Mouse (Mus musculus) midbrain, postnatal 0 days (tissue): ENCODE results near the gene Fryl. TPM values are rescaled to one million over a fixed set of nuclear protein-coding genes. Genes with fewer than 3 reads are reported as not detected.

Experiments
- ATAC-seq: fragments of 200-750 bp; cut with Nextera tagmentation; 2 replicates; pipeline ENCODE4 v1.8.0; 2017; ENCODE audit warnings: moderate number of reproducible peaks, mild to moderate bottlenecking, moderate TSS enrichment, moderate library complexity; ENCODE audit not compliant: low FRiP score
- DNase-seq: peaks from one replicate; pipeline ENCODE4 v3.0.0-alpha.2; 2015; ENCODE audit warnings: low spot score
- H3K27ac ChIP-seq: fragments of 300-500 bp; sonication (generic); 2 replicates; pipeline ENCODE4 v1.5.1; 2014; ENCODE audit warnings: low read depth, mild to moderate bottlenecking, low read length, mixed read lengths
- H3K27me3 ChIP-seq: fragments of 300-500 bp; sonication (generic); 2 replicates; pipeline ENCODE4 v1.6.1; 2014; ENCODE audit warnings: low read length, control low read depth, mixed read lengths; ENCODE audit not compliant: insufficient read depth
- H3K36me3 ChIP-seq: fragments of 300-500 bp; sonication (generic); 2 replicates; pipeline ENCODE4 v1.6.1; 2014; ENCODE audit warnings: low read length, control low read depth, mixed read lengths; ENCODE audit not compliant: insufficient read depth
- H3K4me1 ChIP-seq: fragments of 300-500 bp; sonication (generic); 2 replicates; pipeline ENCODE4 v1.6.1; 2014; ENCODE audit warnings: mild to moderate bottlenecking, control low read depth, antibody characterized with exemption, low read length, mixed read lengths; ENCODE audit not compliant: insufficient read depth
- H3K4me2 ChIP-seq: fragments of 300-500 bp; sonication (generic); 2 replicates; pipeline ENCODE4 v1.6.1; 2014; ENCODE audit warnings: low read depth, mild to moderate bottlenecking, low read length, mixed read lengths; ENCODE audit not compliant: poor library complexity, severe bottlenecking
- H3K4me3 ChIP-seq: fragments of 300-500 bp; sonication (generic); 2 replicates; pipeline ENCODE4 v1.5.1; 2014; ENCODE audit warnings: low read depth, mild to moderate bottlenecking, low read length, moderate library complexity
- H3K9ac ChIP-seq: fragments of 300-500 bp; sonication (generic); replicated peaks from 2 replicates; pipeline ENCODE4 v1.6.1; 2014; ENCODE audit warnings: mild to moderate bottlenecking, low read length, moderate library complexity, mixed read lengths; ENCODE audit not compliant: poor library complexity, severe bottlenecking
- H3K9me3 ChIP-seq: fragments of 300-500 bp; sonication (generic); 2 replicates; pipeline ENCODE4 v1.6.1; 2016; ENCODE audit warnings: low read length, control low read depth
- CTCF ChIP-seq: IDR thresholded peaks from 2 replicates; pipeline ENCODE4 v1.5.1; 2016; ENCODE audit warnings: antibody characterized with exemption, mild to moderate bottlenecking
- WGBS: fragments of 180-500 bp; shearing (Covaris S2); extraction: QIAGEN DNeasy Blood & Tissue Kit; methylation state at CpG from one replicate; pipeline ENCODE4 v1.1.7; 2014; 5-methylcytosine and 5-hydroxymethylcytosine counted together
- polyA plus RNA-seq: library from polyadenylated mRNA; unstranded; fragments of >200 nt; fragmentation: Nextera tagmentation; extraction: Ambion mirVana; gene quantifications from 2 replicates; pipeline ENCODE4 v1.2.1, GENCODE M21; 2015
- total RNA-seq: library from RNA; depleted of rRNA; stranded (reverse); fragments of >200 nt; gene quantifications from 2 replicates; pipeline ENCODE4 v1.2.3, GENCODE M21; 2014

The Fryl gene
- total and polyA plus RNA-seq, 2 experiments from 2014 or later, result 23.8 to 52.8 TPM

DNA sequence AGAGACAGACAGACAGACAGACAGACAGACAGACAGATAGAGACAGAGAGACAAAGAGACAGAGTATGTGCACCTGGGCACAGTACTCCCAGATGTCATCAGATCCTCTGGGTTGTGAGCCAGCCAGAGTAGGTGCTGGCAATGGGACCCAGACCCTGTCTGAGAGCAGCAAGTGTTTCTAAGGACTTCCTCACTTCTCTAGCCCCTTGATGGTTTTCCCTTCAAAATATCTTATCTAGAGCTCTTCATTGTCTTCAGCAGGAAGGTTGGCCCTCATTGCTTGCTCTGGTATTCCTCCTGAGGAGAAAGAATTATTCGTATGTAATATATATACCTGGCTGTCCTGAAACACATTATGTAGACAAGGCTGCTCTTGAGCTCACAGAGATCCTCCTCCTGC lies 263.9 kb downstream of the Fryl start:
- H3K9ac ChIP-seq, result no peak overlapping the region
- WGBS, result 92% methylated on average over 1 of the region's 1 CpGs
- no peak overlapping the region for H3K4me3 ChIP-seq
- no peaks in the 10 kb centered on the region for H3K27me3 ChIP-seq
- H3K4me2 ChIP-seq, result no peak overlapping the region
- no peak for TF ChIP-seq CTCF
- no peak for DNase-seq
- no peaks in the 10 kb centered on the region for H3K36me3 ChIP-seq
- ATAC-seq, result no peak
- no peaks in the 10 kb centered on the region for H3K9me3 ChIP-seq
- no peak overlapping the region for H3K27ac ChIP-seq
- 0 out of 2 replicates have a peak, but pooled peaks cover 3% of the 10 kb centered on the region for H3K4me1 ChIP-seq

DNA sequence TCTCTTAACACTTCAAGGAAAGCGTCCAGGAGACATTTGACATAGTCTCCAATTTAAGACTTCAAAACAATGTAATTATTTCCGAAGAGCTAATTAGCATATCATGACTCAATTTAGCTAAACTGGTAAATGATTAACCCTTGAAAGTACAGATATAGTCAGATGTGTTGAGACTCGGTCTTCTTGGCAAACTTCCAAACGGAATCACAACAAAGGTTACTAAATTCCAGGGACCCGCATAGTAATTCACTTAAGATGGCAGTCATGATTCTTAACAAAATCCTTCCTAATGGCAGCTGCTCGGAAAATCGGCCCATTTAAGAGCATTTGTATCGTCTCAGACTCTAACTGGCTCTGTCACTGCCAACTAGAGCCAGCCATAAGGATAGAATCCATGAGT lies 266.7 kb downstream of the Fryl start:
- H3K27ac ChIP-seq, result no peak overlapping the region
- no peaks in the 10 kb centered on the region for H3K9me3 ChIP-seq
- no peak overlapping the region for H3K4me3 ChIP-seq
- H3K4me1 ChIP-seq, result no peaks in the 10 kb centered on the region
- 60% methylated on average over 8 of the region's 8 CpGs for WGBS
- H3K36me3 ChIP-seq, result no peaks in the 10 kb centered on the region
- no peaks in the 10 kb centered on the region for H3K27me3 ChIP-seq
- DNase-seq (no peak), ATAC-seq (no peak)
- H3K9ac ChIP-seq, result no peak overlapping the region
- TF ChIP-seq CTCF, result no peak
- no peak overlapping the region for H3K4me2 ChIP-seq

DNA sequence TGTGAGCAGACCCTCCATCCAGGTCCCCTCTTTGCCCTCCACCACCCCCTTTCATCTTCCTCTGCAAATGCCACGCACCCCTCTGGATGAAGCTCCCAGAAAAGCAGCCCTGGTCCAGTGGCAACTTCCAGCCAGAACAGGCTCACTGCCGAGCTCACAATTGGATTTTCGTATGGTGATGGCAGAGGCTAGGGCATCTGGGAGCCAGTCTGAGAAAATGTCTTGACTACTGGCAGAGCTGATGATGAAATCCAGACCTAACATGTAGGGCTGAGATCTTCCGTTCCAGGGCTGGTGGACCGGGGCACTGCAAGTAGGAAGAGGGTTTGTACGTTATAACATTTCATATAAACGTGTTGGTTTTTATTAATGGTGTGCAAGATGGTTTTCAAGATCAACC lies 268.6 kb downstream of the Fryl start:
- no peak overlapping the region for H3K9ac ChIP-seq
- no peak overlapping the region for H3K4me3 ChIP-seq
- H3K27ac ChIP-seq, result no peak overlapping the region
- no peak for ATAC-seq
- WGBS, result 87% methylated on average over 7 of the region's 7 CpGs
- H3K4me2 ChIP-seq, result no peak overlapping the region
- no peak for DNase-seq
- TF ChIP-seq CTCF, result no peak
- H3K27me3 ChIP-seq, result no peaks in the 10 kb centered on the region
- no peaks in the 10 kb centered on the region for H3K9me3 ChIP-seq
- no peaks in the 10 kb centered on the region for H3K36me3 ChIP-seq
- no peaks in the 10 kb centered on the region for H3K4me1 ChIP-seq

DNA sequence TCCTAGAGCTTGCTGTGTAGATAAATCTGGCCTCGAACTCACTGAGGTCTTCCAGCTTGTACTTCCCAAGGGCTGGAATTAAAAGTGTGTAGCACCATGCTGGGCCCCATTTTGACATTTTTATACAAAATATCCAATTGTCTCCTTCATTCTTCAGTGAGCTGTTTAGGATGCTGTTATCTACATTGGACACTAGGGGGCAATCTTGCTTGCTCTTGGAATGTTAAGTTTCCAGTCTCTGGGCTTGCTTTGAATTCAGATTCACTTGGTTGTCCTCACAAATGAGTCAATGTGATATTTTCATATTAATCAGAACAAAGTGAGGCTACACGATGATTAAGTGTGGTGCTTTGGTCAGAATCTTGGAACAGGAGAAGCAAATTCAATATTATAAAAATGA lies 272.3 kb downstream of the Fryl start:
- Histone ChIP-seq H3K27ac (no peak overlapping the region), H3K36me3 (no peaks in the 10 kb centered on the region), H3K27me3 (no peaks in the 10 kb centered on the region), H3K4me3 (no peak overlapping the region), H3K4me2 (no peak overlapping the region), H3K9me3 (no peaks in the 10 kb centered on the region), H3K9ac (no peak overlapping the region), H3K4me1 (no peaks in the 10 kb centered on the region)
- WGBS, result 5% methylated on average over 2 of the region's 2 CpGs
- DNase-seq, result peak; percentile 90
- TF ChIP-seq CTCF, result peak; percentile 94
- ATAC-seq, result no peak

DNA sequence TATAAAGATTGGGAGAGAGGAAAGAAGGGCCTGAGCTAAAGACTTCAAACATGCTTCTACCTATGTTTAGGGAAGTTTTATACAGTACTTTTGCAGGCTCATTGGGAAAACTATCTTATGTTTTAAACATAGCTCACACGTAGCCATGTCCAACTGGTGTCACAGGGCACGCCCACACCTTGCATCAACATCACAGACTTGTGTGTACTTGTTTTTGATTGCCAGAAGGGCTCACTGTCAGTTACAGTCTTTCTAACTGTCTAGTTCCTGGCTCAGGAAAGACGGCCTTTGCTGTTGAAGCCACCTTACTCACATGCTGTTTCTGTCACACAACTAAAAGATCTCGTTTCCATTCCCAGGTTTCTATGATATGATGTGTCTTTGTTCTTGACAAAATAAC lies 279.9 kb downstream of the Fryl start:
- H3K9me3 ChIP-seq, result no peaks in the 10 kb centered on the region
- no peak overlapping the region for H3K4me2 ChIP-seq
- no peak for TF ChIP-seq CTCF
- no peak overlapping the region for H3K27ac ChIP-seq
- no peaks in the 10 kb centered on the region for H3K27me3 ChIP-seq
- H3K4me1 ChIP-seq, result no peaks in the 10 kb centered on the region
- WGBS, result 84% methylated on average over 4 of the region's 4 CpGs
- DNase-seq (no peak), ATAC-seq (no peak)
- H3K4me3 ChIP-seq, result no peak overlapping the region
- peaks cover 17% of the 10 kb centered on the region; the same call in 1 of the 2 replicates for H3K36me3 ChIP-seq
- no peak overlapping the region for H3K9ac ChIP-seq

DNA sequence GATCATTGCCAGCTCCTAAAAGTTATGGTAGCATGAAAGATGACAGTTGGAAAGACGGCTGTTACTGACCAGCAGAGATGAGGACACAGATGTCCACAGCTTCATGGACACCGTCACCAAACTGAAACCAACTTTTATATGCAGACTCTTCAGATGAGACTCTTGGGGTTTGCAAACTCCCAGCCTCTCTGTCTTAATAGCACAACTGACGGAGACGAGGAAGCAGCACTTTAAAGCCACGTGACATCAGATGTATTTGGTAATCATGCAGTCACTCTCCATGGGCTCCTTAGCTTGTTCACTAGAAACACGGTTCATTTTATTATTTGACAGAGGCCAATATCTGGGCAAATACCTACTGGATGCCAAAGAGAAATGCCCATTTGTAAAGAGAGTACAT lies 280.4 kb downstream of the Fryl start:
- WGBS, result 94% methylated on average over 6 of the region's 6 CpGs
- Histone ChIP-seq H3K9ac (no peak overlapping the region), H3K4me1 (no peaks in the 10 kb centered on the region), H3K36me3 (peaks cover 20% of the 10 kb centered on the region; the same call in 1 of the 2 replicates), H3K4me2 (no peak overlapping the region), H3K27me3 (no peaks in the 10 kb centered on the region), H3K27ac (no peak overlapping the region), H3K9me3 (no peaks in the 10 kb centered on the region), H3K4me3 (no peak overlapping the region)
- no peak for ATAC-seq
- no peak for TF ChIP-seq CTCF
- DNase-seq, result no peak
